Mouse (Mus musculus): ENCODE measurements around the gene Lsm7. TPM values are rescaled to one million over a fixed set of nuclear protein-coding genes. Genes with fewer than 3 reads are reported as not detected.

Gene Lsm7
- polyA plus RNA-seq, 1 experiment: 136 TPM

DNA sequence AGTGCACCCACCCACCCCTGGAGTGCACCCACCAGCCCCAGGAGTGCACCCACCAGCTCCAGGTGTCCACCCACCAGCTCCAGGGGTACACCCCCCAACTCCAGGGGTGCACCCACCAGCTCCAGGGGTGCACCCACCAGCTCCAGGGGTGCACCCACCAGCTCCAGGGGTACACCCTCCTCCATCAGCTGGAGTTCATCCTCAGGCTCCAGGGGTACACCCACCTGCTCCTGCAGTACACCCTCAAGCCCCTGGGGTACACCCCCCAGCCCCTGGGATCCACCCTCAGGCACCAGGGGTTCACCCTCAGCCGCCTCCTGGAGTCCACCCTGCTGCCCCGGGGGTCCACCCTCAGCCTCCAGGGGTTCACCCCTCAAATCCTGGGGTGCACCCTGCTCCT lies 50.7 kb downstream of the Lsm7 start:
- WGBS: 88% methylated on average over 2 of the region's 2 CpGs
- no peak overlapping the region for H3K27ac ChIP-seq (ENCODE audit: control insufficient read depth, insufficient read depth, low read depth, low read length, poor library complexity)
- H3K4me3 ChIP-seq (replicated peaks; ENCODE audit: control insufficient read depth, low read depth, low read length): no peak overlapping the region
- H3K4me1 ChIP-seq (ENCODE audit: control insufficient read depth, insufficient read depth, low read length): peaks cover under 1% of the 10 kb centered on the region; the same call in 1 of the 2 replicates
- TF ChIP-seq CTCF (IDR thresholded peaks at IDR 0.05; ENCODE audit: control insufficient read depth, insufficient read depth, low read length) (no peak), POLR2A (IDR thresholded peaks at IDR 0.05; ENCODE audit: borderline replicate concordance, control insufficient read depth, low read depth, low read length) (no peak)

DNA sequence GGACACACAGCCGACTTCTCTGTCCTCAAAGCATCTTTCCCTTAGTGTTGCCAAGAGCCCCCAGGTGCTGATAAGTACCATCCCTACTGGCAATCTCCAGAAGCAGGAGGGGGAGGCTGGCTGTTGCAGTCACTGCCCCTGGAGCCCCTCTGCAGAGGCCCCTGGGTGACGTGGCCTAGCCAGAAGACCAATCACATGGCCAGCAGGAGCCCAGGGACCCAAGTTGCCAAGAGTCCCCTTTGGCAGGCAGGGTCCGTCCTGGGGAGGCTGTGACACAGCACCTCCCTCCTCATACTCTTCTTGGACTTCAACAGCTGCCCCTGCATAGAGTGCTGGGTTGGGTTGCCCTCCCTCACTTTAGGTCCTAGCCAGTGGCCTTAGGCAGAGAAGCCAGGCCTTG lies 52.0 kb downstream of the Lsm7 start:
- WGBS: 87% methylated on average over 3 of the region's 3 CpGs
- H3K4me3 ChIP-seq (replicated peaks; ENCODE audit: control insufficient read depth, low read depth, low read length): no peak overlapping the region
- no peak overlapping the region for H3K27ac ChIP-seq (ENCODE audit: control insufficient read depth, insufficient read depth, low read depth, low read length, poor library complexity)
- TF ChIP-seq POLR2A (IDR thresholded peaks at IDR 0.05; ENCODE audit: borderline replicate concordance, control insufficient read depth, low read depth, low read length): no peak
- TF ChIP-seq CTCF (IDR thresholded peaks at IDR 0.05; ENCODE audit: control insufficient read depth, insufficient read depth, low read length): no peak
- H3K4me1 ChIP-seq (ENCODE audit: control insufficient read depth, insufficient read depth, low read length): peaks cover 2% of the 10 kb centered on the region; the same call in 1 of the 2 replicates

Other genes with a start within 250 kb of the Lsm7 start
- gene Gm49322, start 249.2 kb downstream of the Lsm7 start, polyA plus RNA-seq (2011; ENCODE audit: insufficient read depth, insufficient read length, low replicate concordance, missing spikeins): 2.0 and 2.4 TPM in 2 replicates
- gene Csnk1g2, start 232.4 kb downstream of the Lsm7 start, polyA plus RNA-seq (2011; ENCODE audit: insufficient read depth, insufficient read length, low replicate concordance, missing spikeins): 49.9 and 75.2 TPM in 2 replicates
- gene Btbd2, start 198.1 kb downstream of the Lsm7 start, polyA plus RNA-seq (2011; ENCODE audit: insufficient read depth, insufficient read length, low replicate concordance, missing spikeins): 7.0 and 22.1 TPM in 2 replicates
- gene Mknk2, start 177.1 kb downstream of the Lsm7 start, polyA plus RNA-seq (2011; ENCODE audit: insufficient read depth, insufficient read length, low replicate concordance, missing spikeins): 70.5 and 89.6 TPM in 2 replicates
- 16.3 and 45.8 TPM in 2 replicates for gene Mob3a, start 153.2 kb downstream of the Lsm7 start, polyA plus RNA-seq (2011; ENCODE audit: insufficient read depth, insufficient read length, low replicate concordance, missing spikeins)
- 22.9 and 33.3 TPM in 2 replicates for gene Izumo4, start 153.0 kb downstream of the Lsm7 start, polyA plus RNA-seq (2011; ENCODE audit: insufficient read depth, insufficient read length, low replicate concordance, missing spikeins)
- 35.9 and 68.0 TPM in 2 replicates for gene Ap3d1, start 112.9 kb downstream of the Lsm7 start, polyA plus RNA-seq (2011; ENCODE audit: insufficient read depth, insufficient read length, low replicate concordance, missing spikeins)
- gene Dot1l, start 100.0 kb downstream of the Lsm7 start, polyA plus RNA-seq (2011; ENCODE audit: insufficient read depth, insufficient read length, low replicate concordance, missing spikeins): 30.8 and 55.1 TPM in 2 replicates
- 26.5 and 34.5 TPM in 2 replicates for gene Sf3a2, start 57.0 kb downstream of the Lsm7 start, polyA plus RNA-seq (2011; ENCODE audit: insufficient read depth, insufficient read length, low replicate concordance, missing spikeins)
- 123 and 186 TPM in 2 replicates for gene Plekhj1, start 56.6 kb downstream of the Lsm7 start, polyA plus RNA-seq (2011; ENCODE audit: insufficient read depth, insufficient read length, low replicate concordance, missing spikeins)
- gene Amh, start 50.0 kb downstream of the Lsm7 start, polyA plus RNA-seq (2011; ENCODE audit: insufficient read depth, insufficient read length, low replicate concordance, missing spikeins): 3.0 TPM in 1 of 2 replicates, not detected in the other
- gene Jsrp1, start 41.7 kb downstream of the Lsm7 start, polyA plus RNA-seq (2011; ENCODE audit: insufficient read depth, insufficient read length, low replicate concordance, missing spikeins): 1.4 TPM in 1 of 2 replicates, not detected in the other
- 672 and 986 TPM in 2 replicates for gene Oaz1, start 28.6 kb downstream of the Lsm7 start, polyA plus RNA-seq (2011; ENCODE audit: insufficient read depth, insufficient read length, low replicate concordance, missing spikeins)
- gene Lingo3, start 11.2 kb downstream of the Lsm7 start, polyA plus RNA-seq (2011; ENCODE audit: insufficient read depth, insufficient read length, low replicate concordance, missing spikeins): not detected in 2 replicates
- 68.6 and 109 TPM in 2 replicates for gene Sppl2b, start 66 bp upstream of the Lsm7 start, polyA plus RNA-seq (2011; ENCODE audit: insufficient read depth, insufficient read length, low replicate concordance, missing spikeins)
- not detected in 2 replicates for gene Tmprss9, start 16.6 kb upstream of the Lsm7 start, polyA plus RNA-seq (2011; ENCODE audit: insufficient read depth, insufficient read length, low replicate concordance, missing spikeins)
- gene Timm13, start 45.8 kb upstream of the Lsm7 start, polyA plus RNA-seq (2011; ENCODE audit: insufficient read depth, insufficient read length, low replicate concordance, missing spikeins): 78.1 and 118 TPM in 2 replicates
- gene Lmnb2, start 63.0 kb upstream of the Lsm7 start, polyA plus RNA-seq (2011; ENCODE audit: insufficient read depth, insufficient read length, low replicate concordance, missing spikeins): 10.7 and 29.8 TPM in 2 replicates
- gene Gadd45b, start 74.9 kb upstream of the Lsm7 start, polyA plus RNA-seq (2011; ENCODE audit: insufficient read depth, insufficient read length, low replicate concordance, missing spikeins): 6.3 and 17.9 TPM in 2 replicates
- not detected in 2 replicates for gene Gng7, start 159.7 kb upstream of the Lsm7 start, polyA plus RNA-seq (2011; ENCODE audit: insufficient read depth, insufficient read length, low replicate concordance, missing spikeins)
- not detected in 2 replicates for gene Diras1, start 170.5 kb upstream of the Lsm7 start, polyA plus RNA-seq (2011; ENCODE audit: insufficient read depth, insufficient read length, low replicate concordance, missing spikeins)
- gene Slc39a3, start 182.2 kb upstream of the Lsm7 start, polyA plus RNA-seq (2011; ENCODE audit: insufficient read depth, insufficient read length, low replicate concordance, missing spikeins): 3.7 and 3.9 TPM in 2 replicates
- 26.2 and 52.3 TPM in 2 replicates for gene Sgta, start 205.0 kb upstream of the Lsm7 start, polyA plus RNA-seq (2011; ENCODE audit: insufficient read depth, insufficient read length, low replicate concordance, missing spikeins)
- gene Thop1, start 214.8 kb upstream of the Lsm7 start, polyA plus RNA-seq (2011; ENCODE audit: insufficient read depth, insufficient read length, low replicate concordance, missing spikeins): 10.3 and 16.7 TPM in 2 replicates
- 0.87 TPM in 1 of 2 replicates, not detected in the other for gene Creb3l3, start 243.7 kb upstream of the Lsm7 start, polyA plus RNA-seq (2011; ENCODE audit: insufficient read depth, insufficient read length, low replicate concordance, missing spikeins)

Measured in bone marrow, adult 2 months (tissue).